Mouse (Mus musculus) small intestine, adult 2 months (tissue): ENCODE data around the gene Slc18a2.

Experiments used
- CTCF ChIP-seq: fragments of 200-500 bp; IDR thresholded peaks from 2 replicates; pipeline ENCODE4 v1.5.1; 2012; ENCODE audit warnings: low read depth, mild to moderate bottlenecking, control low read depth, inconsistent platforms, low read length, moderate library complexity, mixed read lengths; ENCODE audit not compliant: insufficient replicate concordance, insufficient read length; ENCODE audit errors: extremely low read depth
- POLR2A ChIP-seq: fragments of 200-500 bp; IDR thresholded peaks from 2 replicates; pipeline ENCODE4 v1.6.1; 2012; ENCODE audit warnings: low read depth, mild to moderate bottlenecking, control low read depth, inconsistent platforms, low read length, moderate library complexity

DNA sequence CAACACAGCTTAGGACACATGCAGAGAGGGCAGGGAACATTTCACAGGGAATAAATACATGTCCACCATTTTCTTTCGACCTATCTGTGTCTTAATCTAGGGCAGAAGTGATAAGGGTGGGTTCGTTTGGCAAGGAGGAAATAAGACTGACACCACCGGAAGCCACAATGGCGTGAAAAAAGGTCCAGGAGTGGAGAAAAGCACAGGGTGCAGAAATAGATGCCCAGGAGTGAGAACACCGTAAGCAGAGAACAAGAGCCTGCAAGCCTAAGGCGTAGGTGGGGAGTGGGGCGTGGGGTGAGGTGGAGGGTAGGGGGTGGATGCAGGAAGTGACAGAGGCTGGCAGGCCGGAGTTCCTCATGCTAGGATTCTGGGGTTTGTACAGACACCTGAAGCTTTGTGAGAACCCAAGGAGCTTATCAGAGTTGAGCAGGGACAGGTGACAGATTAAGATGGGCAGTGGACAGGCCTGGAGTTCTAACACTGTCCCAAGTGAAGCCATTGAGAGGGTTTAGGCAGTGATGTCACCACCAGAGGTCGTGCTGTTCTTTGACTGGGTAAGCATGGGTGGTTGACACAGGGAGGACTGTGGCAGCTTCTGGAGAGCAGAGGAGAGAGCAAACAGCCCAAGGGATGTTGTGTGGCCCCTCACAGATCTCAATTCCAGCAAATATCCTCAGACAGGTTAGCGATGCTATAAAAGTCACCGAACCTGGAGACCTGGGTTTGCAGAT lies 12.0 kb upstream of the Slc18a2 start:
- TF ChIP-seq CTCF (no peak), POLR2A (no peak)
